Mouse (Mus musculus): ENCODE data around the gene Adra1d. TPM values are rescaled to one million over a fixed set of nuclear protein-coding genes. Genes with fewer than 3 reads are reported as not detected.
A peak's percentile ranks its signal among the peaks of the same experiment; 100 is the strongest.

Adra1d gene
- polyA plus RNA-seq (2017; shearing (Covaris generic)) = not detected

GRCm38 (mm10) chr2:131561891-131562585, at the start of gene Adra1d:
Gene Adra1d (minus strand): TSS chr2:131562283.
- no peak for ATAC-seq

- no peak for ATAC-seq
Measured at GRCm38 (mm10) chr2:131601881-131602280, 39.8 kb upstream of the Adra1d start.

GRCm38 (mm10) chr2:131594871-131595270, 32.8 kb upstream of the Adra1d start:
- ATAC-seq = no peak

GRCm38 (mm10) chr2:131587521-131587920, 25.4 kb upstream of the Adra1d start:
- no peak for ATAC-seq

- no peak for ATAC-seq
Measured at GRCm38 (mm10) chr2:131581506-131581905, 19.4 kb upstream of the Adra1d start.

- no peak for ATAC-seq
Measured at GRCm38 (mm10) chr2:131562586-131563122, 571 bp upstream of the Adra1d start.

- no peak for ATAC-seq
Measured at GRCm38 (mm10) chr2:131561344-131561870, 676 bp downstream of the Adra1d start.

GRCm38 (mm10) chr2:131560205-131560919, 1.7 kb downstream of the Adra1d start:
- no peak for ATAC-seq

- no peak for ATAC-seq
Measured at GRCm38 (mm10) chr2:131557896-131558295, 4.2 kb downstream of the Adra1d start.

GRCm38 (mm10) chr2:131552736-131553400, 9.2 kb downstream of the Adra1d start:
- no peak for ATAC-seq

GRCm38 (mm10) chr2:131551701-131552620, 10.1 kb downstream of the Adra1d start:
- ATAC-seq = no peak

GRCm38 (mm10) chr2:131550906-131551305, 11.2 kb downstream of the Adra1d start:
- ATAC-seq = no peak

- no peak for ATAC-seq
Measured at GRCm38 (mm10) chr2:131550474-131550873, 11.6 kb downstream of the Adra1d start.

- no peak for ATAC-seq
Measured at GRCm38 (mm10) chr2:131549090-131549489, 13.0 kb downstream of the Adra1d start.

GRCm38 (mm10) chr2:131548330-131548729, 13.8 kb downstream of the Adra1d start:
- ATAC-seq = no peak

- ATAC-seq = no peak
Measured at GRCm38 (mm10) chr2:131546745-131547408, 15.2 kb downstream of the Adra1d start.

- ATAC-seq = no peak
Measured at GRCm38 (mm10) chr2:131546308-131546700, 15.8 kb downstream of the Adra1d start.

GRCm38 (mm10) chr2:131545386-131546307, 16.4 kb downstream of the Adra1d start:
- peak; percentile 80 for ATAC-seq

GRCm38 (mm10) chr2:131542531-131542930, 19.6 kb downstream of the Adra1d start:
- ATAC-seq = no peak

- ATAC-seq = no peak
Measured at GRCm38 (mm10) chr2:131541686-131542085, 20.4 kb downstream of the Adra1d start.

All from CD4-positive, CD25-positive, alpha-beta regulatory T cell, adult 4 months (primary cell).